Mouse (Mus musculus) CD8-positive naive resting alpha-beta T cell, adult 2 months (primary cell): ENCODE measurements around the gene Ttll13.
A peak's percentile ranks its signal among the peaks of the same experiment; 100 is the strongest.

Source experiments
- DNase-seq, 2 experiments: peaks; one replicate each; pipeline ENCODE4 v3.0.0; 2022; ENCODE audit warnings: low read depth in 2 of 2, low spot score in 2 of 2

Gene Ttll13

GRCm38 (mm10) chr7:80246148-80246721 lies at the start of gene Ttll13:
TSS of gene Ttll13 (plus strand) at chr7:80246376.
- DNase-seq = peak; percentile 89 to 93

GRCm38 (mm10) chr7:80197371-80197770 lies 48.8 kb upstream of the Ttll13 start:
- DNase-seq = no peak

- DNase-seq = peak in 1 of 2 experiments; percentile 52
Measured at GRCm38 (mm10) chr7:80197941-80198778, 48.0 kb upstream of the Ttll13 start.

- DNase-seq = no peak
Measured at GRCm38 (mm10) chr7:80198863-80199262, 47.3 kb upstream of the Ttll13 start.

GRCm38 (mm10) chr7:80199286-80199685 lies 46.9 kb upstream of the Ttll13 start:
- DNase-seq = no peak

GRCm38 (mm10) chr7:80199851-80200587 lies 46.2 kb upstream of the Ttll13 start:
- DNase-seq = no peak

GRCm38 (mm10) chr7:80200588-80200945 lies 45.6 kb upstream of the Ttll13 start:
- no peak for DNase-seq

GRCm38 (mm10) chr7:80200963-80201539 lies 45.1 kb upstream of the Ttll13 start:
- DNase-seq = no peak

GRCm38 (mm10) chr7:80201888-80202540 lies 44.2 kb upstream of the Ttll13 start:
- no peak for DNase-seq

GRCm38 (mm10) chr7:80202961-80203360 lies 43.2 kb upstream of the Ttll13 start:
- DNase-seq = no peak

- DNase-seq = no peak
Measured at GRCm38 (mm10) chr7:80203638-80204096, 42.5 kb upstream of the Ttll13 start.

GRCm38 (mm10) chr7:80204362-80204761 lies 41.8 kb upstream of the Ttll13 start:
- peak in 1 of 2 experiments; percentile 54 for DNase-seq

GRCm38 (mm10) chr7:80204961-80205360 lies 41.2 kb upstream of the Ttll13 start:
- peak in 1 of 2 experiments; percentile 60 for DNase-seq

GRCm38 (mm10) chr7:80205705-80206589 lies 40.2 kb upstream of the Ttll13 start:
- DNase-seq = no peak

- DNase-seq = no peak
Measured at GRCm38 (mm10) chr7:80207314-80207731, 38.9 kb upstream of the Ttll13 start.

GRCm38 (mm10) chr7:80208026-80208642 lies 38.0 kb upstream of the Ttll13 start:
- DNase-seq = no peak

GRCm38 (mm10) chr7:80208738-80209430 lies 37.3 kb upstream of the Ttll13 start:
- DNase-seq = no peak

- DNase-seq = peak; percentile 75 to 76
Measured at GRCm38 (mm10) chr7:80209669-80210068, 36.5 kb upstream of the Ttll13 start.

- DNase-seq = no peak
Measured at GRCm38 (mm10) chr7:80210982-80211381, 35.2 kb upstream of the Ttll13 start.
